Mouse (Mus musculus): ENCODE measurements at regions not wholly inside any gene's neighbourhood (a gene's known extent, or its start where the extent isn't known, plus 50 kb on each side); places are given as distances from the start of the nearest gene placed in this dataset.

- peak; percentile 47 for TF ChIP-seq CTCF (IDR thresholded peaks at IDR 0.05; ENCODE audit: low read depth)
- TF ChIP-seq EP300 (optimal IDR thresholded peaks at IDR 0.05) = no peak
Observed at GRCm38 (mm10) chr1:76039029-76039655, 493.1 kb downstream of the Slc4a3 start.

Measured in stomach, postnatal 0 days (tissue).